Mouse (Mus musculus): ENCODE data around the gene Kdelr2.

DNA sequence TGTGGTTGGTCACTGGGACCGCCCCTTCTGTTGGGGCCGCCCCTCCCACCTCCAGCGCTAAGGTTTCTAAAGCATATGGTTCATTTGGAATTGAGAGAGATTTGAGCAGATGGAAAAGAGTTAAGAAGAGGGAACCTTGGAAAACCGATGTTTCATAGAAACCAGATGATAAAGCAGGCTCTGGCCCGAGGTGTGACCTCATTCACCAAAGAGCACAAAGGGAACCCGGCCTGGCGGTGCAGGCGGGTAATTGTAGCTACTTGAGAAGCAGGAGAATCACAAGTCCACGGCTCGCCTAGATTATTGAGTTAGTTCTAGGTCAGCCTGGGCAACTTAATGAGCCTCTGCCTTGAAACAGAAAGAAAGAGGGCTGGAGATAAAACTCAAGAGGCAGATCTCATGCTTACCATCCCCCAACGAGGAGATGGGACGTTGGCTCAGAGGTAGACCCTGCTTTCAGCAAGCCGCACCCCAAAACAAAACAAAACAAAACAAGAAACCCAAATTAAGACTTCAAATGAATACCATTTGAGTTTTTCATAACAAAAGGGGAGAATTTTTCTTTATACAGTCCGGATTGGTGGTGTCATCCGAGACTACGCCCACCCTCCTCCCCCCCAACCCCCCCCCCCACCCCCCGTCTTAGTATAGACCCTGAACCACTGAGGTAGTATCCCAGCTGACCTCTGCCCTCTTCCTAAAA lies 46.8 kb upstream of the Kdelr2 start, which contains the start of gene Grid2ip:
- TF ChIP-seq HCFC1 (IDR thresholded peaks at IDR 0.05; ENCODE audit: borderline replicate concordance, insufficient read depth, low read length), result no peak
- no peak for TF ChIP-seq CHD2 (IDR thresholded peaks at IDR 0.05; ENCODE audit: low read depth, low read length)
- TF ChIP-seq MAFK (IDR thresholded peaks at IDR 0.05; ENCODE audit: insufficient read depth, low read depth, low read length), result no peak
- TF ChIP-seq ZC3H11A (IDR thresholded peaks at IDR 0.05; ENCODE audit: borderline replicate concordance, low read depth, low read length), result no peak
- no peak for TF ChIP-seq ZNF384 (IDR thresholded peaks at IDR 0.05; ENCODE audit: low read depth, low read length)

Data from ES-E14 (cell line).